Comparison of ENCODE assay signal across 24 mouse cellular contexts in genomic region chr7:130890871-130891270, GRCm38 (mm10). TPM values are rescaled to one million over a fixed set of nuclear protein-coding genes. Genes with fewer than 3 reads are reported as not detected.
DNase-seq lines count a peak whose midpoint lies in the region; ATAC-seq and TF ChIP-seq lines count a peak whose summit lies in the region.
"Had no signal": no experiment of that assay in that cellular context is flagged by ENCODE, and none has a peak within 500 bp of the region (broad histone marks: within the 10 kb centered on the region; RNA-seq: fewer than 3 reads in every experiment).

No protein-coding gene starts in this region.

- WGBS in heart, embryonic 12.5 days, result 10% methylated on average over 2 of the region's 2 CpGs
- WGBS in stomach, embryonic 16.5 days, result 30% methylated on average over 2 of the region's 2 CpGs

- TF ChIP-seq CTCF in left cerebral cortex, adult 2 months (IDR thresholded peaks at IDR 0.05), result no peak

- H3K9ac ChIP-seq in heart, embryonic 12.5 days, result no peak overlapping the region
- H3K9ac ChIP-seq in stomach, embryonic 16.5 days (ENCODE audit: low read length), result no peak overlapping the region
- H3K9ac ChIP-seq: embryonic facial prominence, embryonic 12.5 days; limb, embryonic 13.5 days had no signal

- no peak overlapping the region for H3K4me3 ChIP-seq in heart, embryonic 12.5 days
- no peak overlapping the region for H3K4me3 ChIP-seq in left cerebral cortex, adult 2 months
- no peak overlapping the region for H3K4me3 ChIP-seq in stomach, embryonic 16.5 days (replicated peaks; ENCODE audit: low read length)
- H3K4me3 ChIP-seq: embryonic facial prominence, embryonic 12.5 days; limb, embryonic 13.5 days had no signal

- 0 out of 2 replicates have a peak overlapping the region, but pooled peaks have one; percentile 21 for H3K27ac ChIP-seq in heart, embryonic 12.5 days (ENCODE audit: poor library complexity, severe bottlenecking)
- H3K27ac ChIP-seq in left cerebral cortex, adult 2 months, result peak overlapping the region; percentile 10; the same call in 1 of the 2 replicates
- H3K27ac ChIP-seq in stomach, embryonic 16.5 days (ENCODE audit: low read length), result peak overlapping the region; percentile 58
- H3K27ac ChIP-seq: embryonic facial prominence, embryonic 12.5 days; limb, embryonic 13.5 days had no signal

- peaks cover 20% of the 10 kb centered on the region for H3K36me3 ChIP-seq in heart, embryonic 12.5 days
- no peaks in the 10 kb centered on the region for H3K36me3 ChIP-seq in stomach, embryonic 16.5 days (ENCODE audit: control insufficient read depth, insufficient read depth, low read length)

- peaks cover 32% of the 10 kb centered on the region for H3K4me1 ChIP-seq in heart, embryonic 12.5 days (replicated peaks)
- H3K4me1 ChIP-seq in stomach, embryonic 16.5 days (ENCODE audit: control insufficient read depth, insufficient read depth, low read length), result no peaks in the 10 kb centered on the region; the same call in 1 of the 2 replicates
- H3K4me1 ChIP-seq: embryonic facial prominence, embryonic 12.5 days had no signal

- DNase-seq in heart, adult 8-10 months (ENCODE audit: low spot score), result no peak
- DNase-seq in left cerebral cortex, adult 2 months (ENCODE audit: extremely low spot score in 1 of 2, low spot score in 2 of 2), result no peak
- no peak for DNase-seq in left cerebral cortex, adult 8-10 months (ENCODE audit: low spot score in 2 of 2)
- peak; percentile 55 for DNase-seq in urinary bladder, postnatal 14 days (ENCODE audit: low spot score)
- DNase-seq in urinary bladder, postnatal 36 days (ENCODE audit: low spot score in 2 of 2), result no peak
- no peak for DNase-seq in adrenal gland, postnatal 25 days
- DNase-seq: adrenal gland, adult 8-10 months; cerebellum, adult 9-10 months; cerebellum, postnatal 36 days; gastrocnemius, postnatal 10 days; kidney, adult 18-20 months; kidney, postnatal 10 days; lung, postnatal 10 days; right cerebral cortex, postnatal 4 days had no signal

- no peaks in the 10 kb centered on the region for H3K27me3 ChIP-seq in heart, embryonic 12.5 days (replicated peaks)
- no peaks in the 10 kb centered on the region for H3K27me3 ChIP-seq in stomach, embryonic 16.5 days (ENCODE audit: control insufficient read depth, insufficient read depth, low read length)
- H3K27me3 ChIP-seq: embryonic facial prominence, embryonic 12.5 days; limb, embryonic 13.5 days had no signal

- intact Hi-C loops in left cerebral cortex, adult 2 months (cut with DNase I), result no loop called here

- H3K9me3 ChIP-seq in heart, embryonic 12.5 days (replicated peaks), result no peaks in the 10 kb centered on the region
- no peaks in the 10 kb centered on the region for H3K9me3 ChIP-seq in stomach, embryonic 16.5 days (replicated peaks; ENCODE audit: control insufficient read depth, low read length)
- H3K9me3 ChIP-seq: embryonic facial prominence, embryonic 12.5 days; limb, embryonic 13.5 days had no signal

- no peak for ATAC-seq in heart, embryonic 12.5 days (ENCODE audit: insufficient number of reproducible peaks, low FRiP score)
- ATAC-seq in stomach, embryonic 16.5 days (ENCODE audit: insufficient read depth, low FRiP score), result no peak
- ATAC-seq: activated CD4-positive, CD25-positive, alpha-beta regulatory T cell, adult 4 months; hindbrain, embryonic 16.5 days; midbrain, embryonic 16.5 days had no signal

- no peak overlapping the region for H3K4me2 ChIP-seq in heart, embryonic 12.5 days
- H3K4me2 ChIP-seq in stomach, embryonic 16.5 days (ENCODE audit: low read depth, low read length), result no peak overlapping the region
- H3K4me2 ChIP-seq: embryonic facial prominence, embryonic 12.5 days; limb, embryonic 13.5 days; liver, embryonic 11.5 days had no signal

RNA-seq across cellular contexts. Expression of gene Plekha1, which starts 25.3 kb away (rescaled TPM):
- 54.6 and 56.2 TPM in 2 replicates for polyA plus RNA-seq in heart, embryonic 12.5 days (2016; fragmentation: Nextera tagmentation; extraction: Ambion mirVana)
- 10 to 100 TPM; 36.3 to 39.0 (median 38.1) TPM for total RNA-seq in heart, adult 8-10 months (2022)
- 10 to 100 TPM; 95.9 to 98.5 TPM for total RNA-seq in left cerebral cortex, adult 2 months (2021)
- total RNA-seq in left cerebral cortex, adult 8-10 months (2022), result 100 to 1,000 TPM in 1 of 4 experiments, 10 to 100 TPM in 3; 94.6 to 101 (median 96.9) TPM
- 57.2 and 64.6 TPM in 2 replicates for polyA plus RNA-seq in stomach, embryonic 16.5 days (2015; fragmentation: Nextera tagmentation; extraction: Ambion mirVana)
- total RNA-seq in adrenal gland, postnatal 25 days (2021), result 26.7 and 32.6 TPM in 2 replicates

RNA-seq across cellular contexts. Expression of gene Htra1, which starts 45.0 kb away (rescaled TPM):
- polyA plus RNA-seq in heart, embryonic 12.5 days (2016; fragmentation: Nextera tagmentation; extraction: Ambion mirVana), result 72.8 and 75.2 TPM in 2 replicates
- total RNA-seq in heart, adult 8-10 months (2022), result 100 to 1,000 TPM in 3 of 4 experiments, 10 to 100 TPM in 1; 96.9 to 118 (median 112) TPM
- total RNA-seq in left cerebral cortex, adult 2 months (2021), result 100 to 1,000 TPM; 200 to 236 TPM
- 100 to 1,000 TPM; 156 to 180 (median 161) TPM for total RNA-seq in left cerebral cortex, adult 8-10 months (2022)
- 30.3 and 32.2 TPM in 2 replicates for polyA plus RNA-seq in stomach, embryonic 16.5 days (2015; fragmentation: Nextera tagmentation; extraction: Ambion mirVana)
- 38.3 and 45.7 TPM in 2 replicates for total RNA-seq in adrenal gland, postnatal 25 days (2021)
- total RNA-seq: granulocyte monocyte progenitor cell, adult 5-6 weeks; neutrophil, adult 5-6 weeks had no signal
